Mouse (Mus musculus) midbrain, postnatal 0 days (tissue): ENCODE data around the gene Aloxe3. TPM values are rescaled to one million over a fixed set of nuclear protein-coding genes. Genes with fewer than 3 reads are reported as not detected.

Experiments used
- ATAC-seq: fragments of 200-750 bp; cut with Nextera tagmentation; 2 replicates; pipeline ENCODE4 v1.8.0; 2017; ENCODE audit warnings: moderate number of reproducible peaks, mild to moderate bottlenecking, moderate TSS enrichment, moderate library complexity; ENCODE audit not compliant: low FRiP score
- DNase-seq: peaks from one replicate; pipeline ENCODE4 v3.0.0-alpha.2; 2015; ENCODE audit warnings: low spot score
- H3K27ac ChIP-seq: fragments of 300-500 bp; sonication (generic); 2 replicates; pipeline ENCODE4 v1.5.1; 2014; ENCODE audit warnings: low read depth, mild to moderate bottlenecking, low read length, mixed read lengths
- H3K27me3 ChIP-seq: fragments of 300-500 bp; sonication (generic); 2 replicates; pipeline ENCODE4 v1.6.1; 2014; ENCODE audit warnings: low read length, control low read depth, mixed read lengths; ENCODE audit not compliant: insufficient read depth
- H3K36me3 ChIP-seq: fragments of 300-500 bp; sonication (generic); 2 replicates; pipeline ENCODE4 v1.6.1; 2014; ENCODE audit warnings: low read length, control low read depth, mixed read lengths; ENCODE audit not compliant: insufficient read depth
- H3K4me1 ChIP-seq: fragments of 300-500 bp; sonication (generic); 2 replicates; pipeline ENCODE4 v1.6.1; 2014; ENCODE audit warnings: mild to moderate bottlenecking, control low read depth, antibody characterized with exemption, low read length, mixed read lengths; ENCODE audit not compliant: insufficient read depth
- H3K4me2 ChIP-seq: fragments of 300-500 bp; sonication (generic); 2 replicates; pipeline ENCODE4 v1.6.1; 2014; ENCODE audit warnings: low read depth, mild to moderate bottlenecking, low read length, mixed read lengths; ENCODE audit not compliant: poor library complexity, severe bottlenecking
- H3K4me3 ChIP-seq: fragments of 300-500 bp; sonication (generic); 2 replicates; pipeline ENCODE4 v1.5.1; 2014; ENCODE audit warnings: low read depth, mild to moderate bottlenecking, low read length, moderate library complexity
- H3K9ac ChIP-seq: fragments of 300-500 bp; sonication (generic); replicated peaks from 2 replicates; pipeline ENCODE4 v1.6.1; 2014; ENCODE audit warnings: mild to moderate bottlenecking, low read length, moderate library complexity, mixed read lengths; ENCODE audit not compliant: poor library complexity, severe bottlenecking
- H3K9me3 ChIP-seq: fragments of 300-500 bp; sonication (generic); 2 replicates; pipeline ENCODE4 v1.6.1; 2016; ENCODE audit warnings: low read length, control low read depth
- CTCF ChIP-seq: IDR thresholded peaks from 2 replicates; pipeline ENCODE4 v1.5.1; 2016; ENCODE audit warnings: antibody characterized with exemption, mild to moderate bottlenecking
- WGBS: fragments of 180-500 bp; shearing (Covaris S2); extraction: QIAGEN DNeasy Blood & Tissue Kit; methylation state at CpG from one replicate; pipeline ENCODE4 v1.1.7; 2014; 5-methylcytosine and 5-hydroxymethylcytosine counted together
- polyA plus RNA-seq: library from polyadenylated mRNA; unstranded; fragments of >200 nt; fragmentation: Nextera tagmentation; extraction: Ambion mirVana; gene quantifications from 2 replicates; pipeline ENCODE4 v1.2.1, GENCODE M21; 2015
- total RNA-seq: library from RNA; depleted of rRNA; stranded (reverse); fragments of >200 nt; gene quantifications from 2 replicates; pipeline ENCODE4 v1.2.3, GENCODE M21; 2014

Aloxe3 gene
- total and polyA plus RNA-seq, 2 experiments from 2014 or later = 16.3 to 17.8 TPM

DNA sequence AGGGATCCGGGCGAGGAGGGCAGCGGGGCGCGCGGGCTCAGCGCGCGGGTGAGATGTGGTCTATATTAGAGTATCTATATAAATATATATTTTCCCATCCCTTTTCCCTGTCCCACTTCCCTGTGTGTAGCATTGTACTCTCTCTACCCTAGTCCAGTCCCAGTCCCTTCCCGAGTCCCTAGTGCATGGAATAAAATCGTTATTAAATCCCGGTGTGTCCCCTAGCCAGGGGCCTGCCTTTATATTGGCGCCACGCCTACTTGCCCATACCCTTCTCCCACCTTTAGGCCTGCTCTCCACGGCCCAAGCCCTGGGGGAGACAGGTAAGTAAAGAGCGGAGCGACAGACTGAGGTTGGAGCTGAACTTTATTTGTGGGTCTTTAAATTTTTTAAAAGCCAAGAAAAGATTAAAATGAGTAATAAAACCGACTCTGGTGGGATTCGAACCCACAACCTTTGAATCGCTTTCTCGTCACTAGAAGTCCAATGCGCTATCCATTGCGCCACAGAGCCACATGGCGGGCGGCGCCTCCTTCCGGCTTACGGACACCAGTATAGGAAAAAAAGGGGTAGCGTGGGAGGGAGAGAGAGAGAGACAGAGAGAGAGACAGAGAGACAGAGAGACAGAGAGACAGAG lies 2.5 kb upstream of the Aloxe3 start:
- H3K4me3 ChIP-seq = peak overlapping the region; percentile 67
- peak overlapping the region; percentile 98 for H3K4me2 ChIP-seq
- WGBS = under 1% methylated on average over 29 of the region's 29 CpGs
- peak; percentile 94 for DNase-seq
- peak; percentile 58 for TF ChIP-seq CTCF
- no peaks in the 10 kb centered on the region for H3K36me3 ChIP-seq
- peaks cover 4% of the 10 kb centered on the region; the same call in 1 of the 2 replicates for H3K27me3 ChIP-seq
- H3K9ac ChIP-seq = peak overlapping the region; percentile 70
- no peaks in the 10 kb centered on the region for H3K9me3 ChIP-seq
- peak overlapping the region; percentile 66 for H3K27ac ChIP-seq
- 0 out of 2 replicates have a peak, but pooled peaks have one; percentile 4 for ATAC-seq
- H3K4me1 ChIP-seq = peaks cover 13% of the 10 kb centered on the region

GRCm38 (mm10) chr11:69123693-69124497 lies 1.8 kb upstream of the Aloxe3 start:
- peaks cover 12% of the 10 kb centered on the region for H3K4me1 ChIP-seq
- under 1% methylated on average over 31 of the region's 31 CpGs for WGBS
- peaks cover 4% of the 10 kb centered on the region; the same call in 1 of the 2 replicates for H3K27me3 ChIP-seq
- no peak for TF ChIP-seq CTCF
- H3K4me3 ChIP-seq = peak overlapping the region; percentile 67
- H3K4me2 ChIP-seq = peak overlapping the region; percentile 98
- DNase-seq (peak; percentile 94), ATAC-seq (peak; percentile 65; the same call in 1 of the 2 replicates)
- peak overlapping the region; percentile 60; the same call in 1 of the 2 replicates for H3K9ac ChIP-seq
- H3K36me3 ChIP-seq = no peaks in the 10 kb centered on the region
- no peaks in the 10 kb centered on the region for H3K9me3 ChIP-seq
- H3K27ac ChIP-seq = peak overlapping the region; percentile 62

- Histone ChIP-seq H3K9ac (no peak overlapping the region), H3K27me3 (peaks cover 4% of the 10 kb centered on the region; the same call in 1 of the 2 replicates), H3K4me2 (peak overlapping the region; percentile 98; the same call in 1 of the 2 replicates), H3K27ac (no peak overlapping the region), H3K4me3 (peak overlapping the region; percentile 67), H3K9me3 (no peaks in the 10 kb centered on the region), H3K36me3 (no peaks in the 10 kb centered on the region), H3K4me1 (peaks cover 8% of the 10 kb centered on the region)
- under 1% methylated on average over 3 of the region's 3 CpGs for WGBS
- TF ChIP-seq CTCF = no peak
- DNase-seq (peak; percentile 88), ATAC-seq (peak; percentile 53; the same call in 1 of the 2 replicates)
Observed at GRCm38 (mm10) chr11:69124498-69124847, 1.2 kb upstream of the Aloxe3 start.

DNA sequence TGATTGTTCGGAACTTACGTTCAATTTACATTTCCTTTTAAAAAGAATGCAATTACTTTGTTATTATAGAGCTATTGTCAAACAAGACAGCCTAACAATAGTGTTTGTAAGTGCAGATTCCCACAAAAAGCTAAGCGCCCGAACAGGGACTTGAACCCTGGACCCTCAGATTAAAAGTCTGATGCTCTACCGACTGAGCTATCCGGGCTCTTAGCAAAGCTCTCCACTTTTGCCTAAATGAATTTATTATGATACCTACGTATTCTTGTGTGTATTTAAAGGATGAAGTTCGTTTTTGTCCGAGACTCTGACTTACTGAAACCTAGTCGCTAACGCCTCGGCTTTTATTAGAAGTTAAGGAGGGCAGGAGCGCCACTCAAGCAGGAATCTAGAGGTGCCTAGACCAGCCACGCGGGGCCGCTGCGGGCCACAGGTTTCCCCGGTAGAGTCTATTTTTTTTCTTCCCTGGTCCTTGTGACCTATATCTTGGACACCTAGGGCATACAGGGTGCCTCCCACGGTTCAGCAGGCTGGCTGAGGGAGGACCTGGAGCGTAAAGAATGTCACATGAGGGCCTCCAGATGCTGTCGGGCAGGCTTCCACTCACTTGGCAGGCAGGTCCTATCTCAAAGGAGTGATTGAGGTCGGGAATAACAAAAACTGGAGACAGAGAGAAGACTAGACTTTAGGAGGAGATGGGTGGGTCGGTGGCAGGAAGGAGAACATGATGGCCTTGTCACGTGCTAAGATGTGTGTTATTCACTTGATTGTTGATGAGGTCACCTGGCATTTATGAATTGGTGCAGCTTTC lies 450 bp upstream of the Aloxe3 start:
- H3K27ac ChIP-seq = peak overlapping the region; percentile 85
- peak overlapping the region; percentile 78 for H3K4me2 ChIP-seq
- under 1% methylated on average over 24 of the region's 24 CpGs for WGBS
- H3K36me3 ChIP-seq = no peaks in the 10 kb centered on the region
- TF ChIP-seq CTCF = peak; percentile 68
- peak overlapping the region; percentile 68 for H3K9ac ChIP-seq
- ATAC-seq (peak; percentile 28), DNase-seq (peak; percentile 95)
- H3K27me3 ChIP-seq = peaks cover 2% of the 10 kb centered on the region; the same call in 1 of the 2 replicates
- H3K4me3 ChIP-seq = peak overlapping the region; percentile 56
- H3K4me1 ChIP-seq = peaks cover 6% of the 10 kb centered on the region
- no peaks in the 10 kb centered on the region for H3K9me3 ChIP-seq

GRCm38 (mm10) chr11:69125919-69126705 lies 416 bp downstream of the Aloxe3 start:
- no peaks in the 10 kb centered on the region for H3K27me3 ChIP-seq
- H3K4me1 ChIP-seq = peaks cover 4% of the 10 kb centered on the region; the same call in 1 of the 2 replicates
- 11% methylated on average over 20 of the region's 20 CpGs for WGBS
- no peak for TF ChIP-seq CTCF
- no peak for ATAC-seq
- DNase-seq = peak; percentile 19
- H3K4me3 ChIP-seq = peak overlapping the region; percentile 56
- H3K9ac ChIP-seq = peak overlapping the region; percentile 68
- H3K27ac ChIP-seq = peak overlapping the region; percentile 85
- peak overlapping the region; percentile 78 for H3K4me2 ChIP-seq
- H3K36me3 ChIP-seq = no peaks in the 10 kb centered on the region
- no peaks in the 10 kb centered on the region for H3K9me3 ChIP-seq
